Mouse (Mus musculus) inflammation-experienced regulatory T-cells, adult 6 months (primary cell): Measurements from ENCODE around the gene Hspa14. TPM values are rescaled to one million over a fixed set of nuclear protein-coding genes. Genes with fewer than 3 reads are reported as not detected.

ENCODE experiments used
- polyA plus RNA-seq, 3 experiments: library from polyadenylated mRNA; unstranded; fragments of 100-300 nt; shearing (Covaris generic); gene quantifications; one replicate each; pipeline ENCODE4 v1.2.1; 2017

Gene Hspa14
- polyA plus RNA-seq, 3 experiments from 2014 or later = 104 to 113 (median 106) TPM

Other genes with a start within 250 kb of the Hspa14 start
- 10 to 100 TPM; 41.4 to 64.9 (median 64.0) TPM for gene Nmt2, start 228.6 kb downstream of the Hspa14 start, polyA plus RNA-seq
- 10 to 100 TPM; 12.1 to 27.4 (median 20.1) TPM for gene Rpp38, start 180.2 kb downstream of the Hspa14 start, polyA plus RNA-seq
- not detected for gene Acbd7, start 176.6 kb downstream of the Hspa14 start, polyA plus RNA-seq
- gene Olah, start 115.6 kb downstream of the Hspa14 start, polyA plus RNA-seq = not detected
- gene Meig1, start 90.2 kb downstream of the Hspa14 start, polyA plus RNA-seq = not detected
- gene Dclre1c, start 88.7 kb downstream of the Hspa14 start, polyA plus RNA-seq = 10 to 100 TPM; 16.6 to 18.9 (median 17.0) TPM
- gene Suv39h2, start 37.8 kb downstream of the Hspa14 start, polyA plus RNA-seq = under 1 TPM; 0.25 to 0.88 (median 0.66) TPM
- gene Gm45902, start within 50 bp of the Hspa14 start, polyA plus RNA-seq = 1 to 10 TPM; 2.9 to 4.5 (median 4.0) TPM
- gene Cdnf, start 216 bp upstream of the Hspa14 start, polyA plus RNA-seq = under 1 TPM; 0.43 to 0.85 (median 0.61) TPM
- 100 to 1,000 TPM; 193 to 316 (median 202) TPM for gene Fam107b, start 57.7 kb upstream of the Hspa14 start, polyA plus RNA-seq